Mouse (Mus musculus): ENCODE results near the gene Slc34a3. TPM values are rescaled to one million over a fixed set of nuclear protein-coding genes. Genes with fewer than 3 reads are reported as not detected.
A peak's percentile ranks its signal among the peaks of the same experiment; 100 is the strongest.
"Not testable (repeated sequence)": the region's sequence is repeated elsewhere in the genome, so short reads cannot be mapped to it uniquely, and the experiment has no call there.

Gene Slc34a3
- total and polyA plus RNA-seq, 3 experiments = 0.03 to 0.04 TPM; not detected in 1

GRCm38 (mm10) chr2:25257250-25257649, 23.1 kb upstream of the Slc34a3 start:
- H3K79me2 ChIP-seq (ENCODE audit: control insufficient read depth, insufficient read depth, low read length, poor library complexity) = peaks cover 20% of the 10 kb centered on the region
- TF ChIP-seq TBP (IDR thresholded peaks at IDR 0.05; ENCODE audit: low read depth, low read length) = peak; percentile 74
- H3K27ac ChIP-seq (ENCODE audit: control insufficient read depth, low read depth, low read length) = not testable (repeated sequence)

GRCm38 (mm10) chr2:25256443-25257109, 22.4 kb upstream of the Slc34a3 start:
- H3K27me3 ChIP-seq (ENCODE audit: control insufficient read depth in 1 of 2, insufficient read depth in 2 of 2, low read length in 2 of 2); H3K36me3 ChIP-seq (ENCODE audit: control insufficient read depth in 1 of 2, insufficient read depth in 2 of 2, low read length in 2 of 2); H3K9me3 ChIP-seq (replicated peaks; ENCODE audit: insufficient read depth, low read length); H3K27ac ChIP-seq (ENCODE audit: control insufficient read depth, low read depth, low read length): not testable (repeated sequence)
- H3K9ac ChIP-seq (ENCODE audit: control insufficient read depth, low read depth, low read length, poor library complexity, severe bottlenecking) = peak overlapping the region; percentile 96
- peaks cover 2 to 14% of the 10 kb centered on the region in 2 experiments; a peak in 1 of 4 replicates for H3K4me1 ChIP-seq (ENCODE audit: control insufficient read depth in 1 of 2, insufficient read depth in 2 of 2, low read length in 2 of 2)
- DNase-seq (ENCODE audit: low read depth, low spot score) = peak; percentile 90
- H3K4me3 ChIP-seq (ENCODE audit: control insufficient read depth in 1 of 2, insufficient read depth in 1 of 2, low read depth in 2 of 2, low read length in 2 of 2) = peak overlapping the region; percentile 87 to 97
- TF ChIP-seq MYC (IDR thresholded peaks at IDR 0.05; ENCODE audit: low read depth, low read length) (peak; percentile 92), SIN3A (IDR thresholded peaks at IDR 0.05; ENCODE audit: low read length) (peak; percentile 91), ZC3H11A (IDR thresholded peaks at IDR 0.05; ENCODE audit: low read depth, low read length) (peak; percentile 78), MXI1 (IDR thresholded peaks at IDR 0.05; ENCODE audit: low read depth, low read length) (peak; percentile 76), NRF1 (IDR thresholded peaks at IDR 0.05; ENCODE audit: insufficient read depth, low read depth, low read length, poor library complexity, severe bottlenecking) (0 out of 2 replicates have a peak, but pooled peaks have one; percentile 9), ZNF384 (IDR thresholded peaks at IDR 0.05; ENCODE audit: low read depth, low read length) (0 out of 2 replicates have a peak, but pooled peaks have one; percentile 54), RAD21 (IDR thresholded peaks at IDR 0.05; ENCODE audit: low read depth, low read length) (peak; percentile 81), HCFC1 (IDR thresholded peaks at IDR 0.05; ENCODE audit: low read depth, low read length) (peak; percentile 56; the same call in 1 of the 2 replicates), ELF1 (IDR thresholded peaks at IDR 0.05; ENCODE audit: low read depth, low read length) (peak; percentile 47; the same call in 1 of the 2 replicates), TBP (IDR thresholded peaks at IDR 0.05; ENCODE audit: low read depth, low read length) (0 out of 2 replicates have a peak, but pooled peaks have one; percentile 22), CTCF (IDR thresholded peaks at IDR 0.05 in 2 of 3, conservative IDR thresholded peaks at IDR 0.05 in 1 of 3; ENCODE audit: control insufficient read depth in 1 of 3, insufficient read depth in 1 of 3, low read depth in 2 of 3, low read length in 3 of 3, poor library complexity in 1 of 3, severe bottlenecking in 1 of 3) (peak; percentile 38 to 72 (median 59)), SMC3 (IDR thresholded peaks at IDR 0.05; ENCODE audit: low read depth, low read length) (peak; percentile 76)
- H3K79me2 ChIP-seq (ENCODE audit: control insufficient read depth, insufficient read depth, low read length, poor library complexity) = peaks cover 20% of the 10 kb centered on the region

More at GRCm38 (mm10) chr2:25257250-25257649, 23.1 kb upstream of the Slc34a3 start:
- peak overlapping the region; percentile 54 for H3K9ac ChIP-seq (ENCODE audit: control insufficient read depth, low read depth, low read length, poor library complexity, severe bottlenecking)
- H3K36me3 ChIP-seq (ENCODE audit: control insufficient read depth in 1 of 2, insufficient read depth in 2 of 2, low read length in 2 of 2); DNase-seq (ENCODE audit: low read depth, low spot score); H3K27me3 ChIP-seq (ENCODE audit: control insufficient read depth in 1 of 2, insufficient read depth in 2 of 2, low read length in 2 of 2); H3K9me3 ChIP-seq (replicated peaks; ENCODE audit: insufficient read depth, low read length): not testable (repeated sequence)
- peaks cover 2 to 14% of the 10 kb centered on the region in 2 experiments; a peak in 1 of 4 replicates for H3K4me1 ChIP-seq (ENCODE audit: control insufficient read depth in 1 of 2, insufficient read depth in 2 of 2, low read length in 2 of 2)
- peak overlapping the region; percentile 31 to 32; a peak in 3 of 4 replicates for H3K4me3 ChIP-seq (ENCODE audit: control insufficient read depth in 1 of 2, insufficient read depth in 1 of 2, low read depth in 2 of 2, low read length in 2 of 2)
